Mouse (Mus musculus): ENCODE data around the gene Bzw1.

GRCm38 (mm10) chr1:58369716-58370115 lies 23.0 kb upstream of the Bzw1 start:
- TF ChIP-seq POLR2A (IDR thresholded peaks at IDR 0.05; ENCODE audit: extremely low read depth, insufficient read depth, low read length) (no peak), CTCF (IDR thresholded peaks at IDR 0.05; ENCODE audit: low read depth, low read length) (no peak)

All from liver, adult 2 months (tissue).